Mouse (Mus musculus): ENCODE measurements around the gene Gng7. TPM values are rescaled to one million over a fixed set of nuclear protein-coding genes. Genes with fewer than 3 reads are reported as not detected.

Gene Gng7
- polyA plus RNA-seq, 1 experiment from 2014 or later, result 1.2 TPM

- Histone ChIP-seq H3K4me2 (replicated peaks; ENCODE audit: low read depth) (no peak overlapping the region), H3K4me3 (ENCODE audit: low read depth, low read length) (no peak overlapping the region)
- ATAC-seq, result no peak
These were observed 6.9 kb upstream of the Gng7 start for GRCm38 (mm10) chr10:81021547-81022110.

GRCm38 (mm10) chr10:81020207-81020606 lies 5.5 kb upstream of the Gng7 start:
- Histone ChIP-seq H3K36me3 (ENCODE audit: control insufficient read depth, insufficient read depth) (no peaks in the 10 kb centered on the region), H3K4me1 (replicated peaks; ENCODE audit: control insufficient read depth, insufficient read depth, low read length) (no peaks in the 10 kb centered on the region), H3K9ac (ENCODE audit: low read depth, low read length) (no peak overlapping the region), H3K27ac (ENCODE audit: low read depth, low read length) (no peak overlapping the region), H3K27me3 (replicated peaks; ENCODE audit: control insufficient read depth, insufficient read depth, low read length) (peaks cover 22% of the 10 kb centered on the region), H3K4me3 (ENCODE audit: low read depth, low read length) (no peak overlapping the region), H3K9me3 (ENCODE audit: control insufficient read depth) (no peaks in the 10 kb centered on the region), H3K4me2 (replicated peaks; ENCODE audit: low read depth) (no peak overlapping the region)
- ATAC-seq, result no peak
- no peak for TF ChIP-seq CTCF (IDR thresholded peaks at IDR 0.05; ENCODE audit: low read depth)
- 68% methylated on average over 2 of the region's 2 CpGs for WGBS

More at GRCm38 (mm10) chr10:81021547-81022110, 6.9 kb upstream of the Gng7 start:
- TF ChIP-seq CTCF (IDR thresholded peaks at IDR 0.05; ENCODE audit: low read depth), result no peak
- no peaks in the 10 kb centered on the region for H3K4me1 ChIP-seq (replicated peaks; ENCODE audit: control insufficient read depth, insufficient read depth, low read length)
- no peaks in the 10 kb centered on the region for H3K36me3 ChIP-seq (ENCODE audit: control insufficient read depth, insufficient read depth)
- H3K27me3 ChIP-seq (replicated peaks; ENCODE audit: control insufficient read depth, insufficient read depth, low read length), result peaks cover 32% of the 10 kb centered on the region
- WGBS, result 16% methylated on average over 26 of the region's 26 CpGs
- no peak overlapping the region for H3K27ac ChIP-seq (ENCODE audit: low read depth, low read length)
- H3K9me3 ChIP-seq (ENCODE audit: control insufficient read depth), result no peaks in the 10 kb centered on the region
- H3K9ac ChIP-seq (ENCODE audit: low read depth, low read length), result no peak overlapping the region

GRCm38 (mm10) chr10:81019687-81020086 lies 4.9 kb upstream of the Gng7 start:
- Histone ChIP-seq H3K4me3 (ENCODE audit: low read depth, low read length) (no peak overlapping the region), H3K9ac (ENCODE audit: low read depth, low read length) (no peak overlapping the region), H3K36me3 (ENCODE audit: control insufficient read depth, insufficient read depth) (no peaks in the 10 kb centered on the region), H3K4me1 (replicated peaks; ENCODE audit: control insufficient read depth, insufficient read depth, low read length) (no peaks in the 10 kb centered on the region), H3K9me3 (ENCODE audit: control insufficient read depth) (no peaks in the 10 kb centered on the region), H3K27me3 (replicated peaks; ENCODE audit: control insufficient read depth, insufficient read depth, low read length) (peaks cover 17% of the 10 kb centered on the region), H3K27ac (ENCODE audit: low read depth, low read length) (no peak overlapping the region), H3K4me2 (replicated peaks; ENCODE audit: low read depth) (no peak overlapping the region)
- 71% methylated on average over 6 of the region's 6 CpGs for WGBS
- TF ChIP-seq CTCF (IDR thresholded peaks at IDR 0.05; ENCODE audit: low read depth), result no peak
- ATAC-seq, result no peak

- Histone ChIP-seq H3K9ac (ENCODE audit: low read depth, low read length) (no peak overlapping the region), H3K27ac (ENCODE audit: low read depth, low read length) (no peak overlapping the region), H3K4me3 (ENCODE audit: low read depth, low read length) (no peak overlapping the region), H3K4me1 (replicated peaks; ENCODE audit: control insufficient read depth, insufficient read depth, low read length) (no peaks in the 10 kb centered on the region), H3K9me3 (ENCODE audit: control insufficient read depth) (no peaks in the 10 kb centered on the region), H3K4me2 (replicated peaks; ENCODE audit: low read depth) (no peak overlapping the region), H3K27me3 (replicated peaks; ENCODE audit: control insufficient read depth, insufficient read depth, low read length) (peaks cover 10% of the 10 kb centered on the region; the same call in 1 of the 2 replicates), H3K36me3 (ENCODE audit: control insufficient read depth, insufficient read depth) (no peaks in the 10 kb centered on the region)
- WGBS, result 38% methylated on average over 10 of the region's 10 CpGs
- no peak for ATAC-seq
- TF ChIP-seq CTCF (IDR thresholded peaks at IDR 0.05; ENCODE audit: low read depth), result no peak
These were observed 3.6 kb upstream of the Gng7 start for GRCm38 (mm10) chr10:81018326-81018725.

GRCm38 (mm10) chr10:81016645-81017044 lies 1.9 kb upstream of the Gng7 start:
- peak; percentile 89 for TF ChIP-seq CTCF (IDR thresholded peaks at IDR 0.05; ENCODE audit: low read depth)
- H3K27ac ChIP-seq (ENCODE audit: low read depth, low read length), result no peak overlapping the region
- WGBS, result 9% methylated on average over 7 of the region's 7 CpGs
- ATAC-seq, result no peak
- H3K4me2 ChIP-seq (replicated peaks; ENCODE audit: low read depth), result no peak overlapping the region
- no peaks in the 10 kb centered on the region for H3K36me3 ChIP-seq (ENCODE audit: control insufficient read depth, insufficient read depth)
- H3K9ac ChIP-seq (ENCODE audit: low read depth, low read length), result no peak overlapping the region
- no peaks in the 10 kb centered on the region for H3K4me1 ChIP-seq (replicated peaks; ENCODE audit: control insufficient read depth, insufficient read depth, low read length)
- H3K4me3 ChIP-seq (ENCODE audit: low read depth, low read length), result no peak overlapping the region
- H3K27me3 ChIP-seq (replicated peaks; ENCODE audit: control insufficient read depth, insufficient read depth, low read length), result no peaks in the 10 kb centered on the region
- H3K9me3 ChIP-seq (ENCODE audit: control insufficient read depth), result no peaks in the 10 kb centered on the region

- Histone ChIP-seq H3K36me3 (ENCODE audit: control insufficient read depth, insufficient read depth) (no peaks in the 10 kb centered on the region), H3K4me2 (replicated peaks; ENCODE audit: low read depth) (no peak overlapping the region), H3K4me3 (ENCODE audit: low read depth, low read length) (no peak overlapping the region), H3K27ac (ENCODE audit: low read depth, low read length) (no peak overlapping the region), H3K9ac (ENCODE audit: low read depth, low read length) (no peak overlapping the region), H3K27me3 (replicated peaks; ENCODE audit: control insufficient read depth, insufficient read depth, low read length) (no peaks in the 10 kb centered on the region), H3K9me3 (ENCODE audit: control insufficient read depth) (no peaks in the 10 kb centered on the region), H3K4me1 (replicated peaks; ENCODE audit: control insufficient read depth, insufficient read depth, low read length) (no peaks in the 10 kb centered on the region)
- 95% methylated on average over 2 of the region's 2 CpGs for WGBS
- no peak for ATAC-seq
- no peak for TF ChIP-seq CTCF (IDR thresholded peaks at IDR 0.05; ENCODE audit: low read depth)
These were observed 921 bp upstream of the Gng7 start for GRCm38 (mm10) chr10:81015666-81016065.

- H3K4me3 ChIP-seq (ENCODE audit: low read depth, low read length), result no peak overlapping the region
- ATAC-seq, result no peak
These were observed 3.9 kb downstream of the Gng7 start for GRCm38 (mm10) chr10:81010851-81011250.

More at GRCm38 (mm10) chr10:81010851-81011250, 3.9 kb downstream of the Gng7 start:
- no peak for TF ChIP-seq CTCF (IDR thresholded peaks at IDR 0.05; ENCODE audit: low read depth)
- Histone ChIP-seq H3K27ac (ENCODE audit: low read depth, low read length) (no peak overlapping the region), H3K9me3 (ENCODE audit: control insufficient read depth) (no peaks in the 10 kb centered on the region), H3K9ac (ENCODE audit: low read depth, low read length) (no peak overlapping the region), H3K4me2 (replicated peaks; ENCODE audit: low read depth) (no peak overlapping the region), H3K36me3 (ENCODE audit: control insufficient read depth, insufficient read depth) (no peaks in the 10 kb centered on the region), H3K4me1 (replicated peaks; ENCODE audit: control insufficient read depth, insufficient read depth, low read length) (no peaks in the 10 kb centered on the region), H3K27me3 (replicated peaks; ENCODE audit: control insufficient read depth, insufficient read depth, low read length) (no peaks in the 10 kb centered on the region)
- WGBS, result 76% methylated on average over 6 of the region's 6 CpGs
